Mouse (Mus musculus) heart, postnatal 0 days (tissue): ENCODE results near the gene Pon1. TPM values are rescaled to one million over a fixed set of nuclear protein-coding genes. Genes with fewer than 3 reads are reported as not detected.

Source experiments
- ATAC-seq: fragments of 200-750 bp; cut with Nextera tagmentation; 2 replicates; pipeline ENCODE4 v1.8.0; 2017; ENCODE audit warnings: low read depth, moderate number of reproducible peaks, moderate library complexity; ENCODE audit not compliant: insufficient read depth
- DNase-seq: peaks from one replicate; pipeline ENCODE4 v3.0.0-alpha.2; 2016; ENCODE audit warnings: low spot score
- H3K27ac ChIP-seq: fragments of 300-500 bp; sonication (generic); 2 replicates; pipeline ENCODE4 v1.5.1; 2014; ENCODE audit warnings: low read depth, mild to moderate bottlenecking
- H3K27me3 ChIP-seq: fragments of 300-500 bp; sonication (generic); 2 replicates; pipeline ENCODE4 v1.6.1; 2014; ENCODE audit warnings: low read length, mixed read lengths; ENCODE audit not compliant: control insufficient read depth, insufficient read depth
- H3K36me3 ChIP-seq: fragments of 300-500 bp; sonication (generic); replicated peaks from 2 replicates; pipeline ENCODE4 v1.6.1; 2014; ENCODE audit warnings: low read length, mixed read lengths; ENCODE audit not compliant: control insufficient read depth, insufficient read depth
- H3K4me1 ChIP-seq: fragments of 300-500 bp; sonication (generic); 2 replicates; pipeline ENCODE4 v1.6.1; 2014; ENCODE audit warnings: antibody characterized with exemption; ENCODE audit not compliant: control insufficient read depth, insufficient read depth
- H3K4me2 ChIP-seq: fragments of 300-500 bp; sonication (generic); 2 replicates; pipeline ENCODE4 v1.6.1; 2014; ENCODE audit warnings: low read depth, mild to moderate bottlenecking, low read length, moderate library complexity
- H3K4me3 ChIP-seq: fragments of 300-500 bp; sonication (generic); 2 replicates; pipeline ENCODE4 v1.5.1; 2014; ENCODE audit warnings: low read depth, low read length
- H3K9ac ChIP-seq: fragments of 300-500 bp; sonication (generic); replicated peaks from 2 replicates; pipeline ENCODE4 v1.6.1; 2014; ENCODE audit warnings: low read depth, low read length, mixed read lengths
- H3K9me3 ChIP-seq: fragments of 300-500 bp; sonication (generic); replicated peaks from 2 replicates; pipeline ENCODE4 v1.6.1; 2016; ENCODE audit warnings: low read length; ENCODE audit not compliant: control insufficient read depth
- CTCF ChIP-seq: IDR thresholded peaks from 2 replicates; pipeline ENCODE4 v1.5.1; 2016; ENCODE audit warnings: antibody characterized with exemption, control low read depth, low read depth
- EP300 ChIP-seq: IDR thresholded peaks from 2 replicates; pipeline ENCODE4 v1.6.1; 2016; ENCODE audit warnings: antibody characterized with exemption, low read depth
- WGBS: fragments of 180-500 bp; shearing (Covaris S2); extraction: QIAGEN DNeasy Blood & Tissue Kit; methylation state at CpG from one replicate; pipeline ENCODE4 v1.1.7; 2014; 5-methylcytosine and 5-hydroxymethylcytosine counted together
- polyA plus RNA-seq: library from polyadenylated mRNA; unstranded; fragments of >200 nt; fragmentation: Nextera tagmentation; extraction: Ambion mirVana; gene quantifications from 2 replicates; pipeline ENCODE4 v1.2.1, GENCODE M21; 2015
- total RNA-seq: library from RNA; depleted of rRNA; stranded (reverse); fragments of >200 nt; gene quantifications from 2 replicates; pipeline ENCODE4 v1.2.3, GENCODE M21; 2014; ENCODE audit warnings: low replicate concordance

The Pon1 gene
- total and polyA plus RNA-seq, 2 experiments from 2014 or later, result not detected

DNA sequence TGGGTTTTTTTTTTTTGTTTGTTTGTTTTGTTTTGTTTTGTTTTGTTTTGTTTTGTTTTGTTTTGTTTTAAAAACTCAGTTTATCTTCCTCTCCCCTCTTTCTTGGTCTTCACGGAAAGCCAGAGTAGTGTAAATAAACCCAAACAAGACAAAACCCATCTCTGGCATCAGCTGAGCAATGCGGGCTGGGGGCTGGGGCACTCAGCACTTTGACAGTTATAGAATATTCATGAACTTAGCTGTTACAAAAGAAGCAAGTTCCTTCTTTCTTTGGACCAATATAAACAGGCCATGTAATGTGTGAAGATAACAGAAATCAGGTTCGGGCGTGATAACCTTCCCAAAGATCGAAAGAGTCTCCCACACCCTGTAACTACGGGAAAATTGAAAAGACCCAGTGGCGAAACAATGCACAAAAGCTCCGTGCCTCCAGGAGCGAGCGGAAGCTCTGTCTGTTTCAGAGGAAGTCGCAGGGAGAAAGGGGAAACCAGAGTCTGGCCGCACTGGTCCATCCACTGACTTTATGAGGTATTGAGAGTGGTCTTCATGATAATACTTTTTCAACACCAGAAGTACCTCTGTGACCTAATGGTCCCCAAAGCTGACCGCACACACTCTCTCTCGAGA is 26.6 kb downstream of the Pon1 start:
- TF ChIP-seq CTCF (no peak), EP300 (no peak)
- Histone ChIP-seq H3K27ac (peak overlapping the region; percentile 18), H3K9me3 (no peaks in the 10 kb centered on the region), H3K36me3 (no peaks in the 10 kb centered on the region), H3K4me3 (peak overlapping the region; percentile 8; the same call in 1 of the 2 replicates), H3K27me3 (no peaks in the 10 kb centered on the region), H3K4me2 (peak overlapping the region; percentile 42), H3K9ac (no peak overlapping the region), H3K4me1 (0 out of 2 replicates have a peak, but pooled peaks cover 9% of the 10 kb centered on the region)
- WGBS, result 40% methylated on average over 14 of the region's 14 CpGs
- no peak for DNase-seq
- no peak for ATAC-seq

GRCm38 (mm10) chr6:5164855-5165254 is 28.9 kb downstream of the Pon1 start:
- H3K27ac ChIP-seq, result peak overlapping the region; percentile 41
- no peak for TF ChIP-seq EP300
- no peak for TF ChIP-seq CTCF
- WGBS, result 73% methylated on average over 9 of the region's 9 CpGs

DNA sequence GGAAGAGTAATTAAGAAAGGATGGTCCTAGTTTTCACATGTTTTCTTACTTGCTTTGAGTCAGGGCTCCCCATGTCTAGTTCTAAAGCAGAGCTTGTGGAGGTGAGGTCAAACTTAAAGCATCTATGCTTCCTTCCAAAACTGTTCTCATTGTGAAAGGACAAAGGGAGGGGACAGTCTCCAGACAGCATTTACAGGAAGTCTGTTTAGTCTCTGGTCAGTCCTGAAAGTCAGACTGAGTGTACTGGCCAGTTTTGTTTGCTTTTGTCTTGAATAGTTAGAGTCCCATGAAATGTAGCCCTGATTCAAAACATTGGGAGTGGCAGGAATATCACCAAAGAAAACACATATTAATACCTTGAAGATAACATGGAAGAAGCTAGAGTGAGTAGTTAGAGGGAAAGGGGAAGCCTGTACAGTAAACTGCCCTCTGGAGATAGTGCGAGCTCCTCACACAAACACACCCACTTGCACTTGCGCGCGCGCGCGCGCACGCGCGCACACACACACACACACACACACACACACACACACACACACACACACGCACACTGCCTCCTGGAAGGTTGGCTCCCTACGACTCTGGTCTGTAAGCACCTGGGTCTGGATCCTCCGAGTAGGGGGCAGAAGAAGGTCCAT is 30.1 kb downstream of the Pon1 start:
- 78% methylated on average over 14 of the region's 14 CpGs for WGBS
- no peaks in the 10 kb centered on the region for H3K27me3 ChIP-seq
- no peak overlapping the region for H3K9ac ChIP-seq
- no peaks in the 10 kb centered on the region for H3K9me3 ChIP-seq
- ATAC-seq (no peak), DNase-seq (no peak)
- no peak overlapping the region for H3K4me3 ChIP-seq
- peak overlapping the region; percentile 50 for H3K27ac ChIP-seq
- H3K36me3 ChIP-seq, result no peaks in the 10 kb centered on the region
- no peak for TF ChIP-seq EP300
- TF ChIP-seq CTCF, result no peak
- H3K4me2 ChIP-seq, result 0 out of 2 replicates have a peak overlapping the region, but pooled peaks have one; percentile 21
- 0 out of 2 replicates have a peak, but pooled peaks cover 10% of the 10 kb centered on the region for H3K4me1 ChIP-seq

More at GRCm38 (mm10) chr6:5164855-5165254, 28.9 kb downstream of the Pon1 start:
- no peaks in the 10 kb centered on the region for H3K27me3 ChIP-seq
- ATAC-seq (no peak), DNase-seq (no peak)
- no peak overlapping the region for H3K4me3 ChIP-seq
- H3K36me3 ChIP-seq, result no peaks in the 10 kb centered on the region
- H3K4me1 ChIP-seq, result 0 out of 2 replicates have a peak, but pooled peaks cover 9% of the 10 kb centered on the region
- H3K9me3 ChIP-seq, result no peaks in the 10 kb centered on the region
- H3K9ac ChIP-seq, result no peak overlapping the region
- H3K4me2 ChIP-seq, result no peak overlapping the region

GRCm38 (mm10) chr6:5162052-5162451 is 31.7 kb downstream of the Pon1 start:
- WGBS, result 83% methylated on average over 6 of the region's 6 CpGs
- peaks cover 13% of the 10 kb centered on the region; the same call in 1 of the 2 replicates for H3K4me1 ChIP-seq
- no peak for ATAC-seq
- no peak for DNase-seq
- no peaks in the 10 kb centered on the region for H3K27me3 ChIP-seq
- H3K9me3 ChIP-seq, result no peaks in the 10 kb centered on the region
- no peak overlapping the region for H3K4me2 ChIP-seq
- H3K9ac ChIP-seq, result no peak overlapping the region
- no peak overlapping the region for H3K4me3 ChIP-seq
- no peak for TF ChIP-seq CTCF
- no peak for TF ChIP-seq EP300
- H3K27ac ChIP-seq, result no peak overlapping the region
- 0 out of 2 replicates have a peak, but pooled peaks cover 5% of the 10 kb centered on the region for H3K36me3 ChIP-seq

- peaks cover 22% of the 10 kb centered on the region for H3K4me1 ChIP-seq
- H3K9ac ChIP-seq, result no peak overlapping the region
- ATAC-seq (peak; percentile 33), DNase-seq (peak; percentile 43)
- H3K4me3 ChIP-seq, result no peak overlapping the region
- WGBS, result 62% methylated on average over 7 of the region's 7 CpGs
- TF ChIP-seq CTCF (no peak), EP300 (peak; percentile 83)
- H3K36me3 ChIP-seq, result 0 out of 2 replicates have a peak, but pooled peaks cover 5% of the 10 kb centered on the region
- no peaks in the 10 kb centered on the region for H3K9me3 ChIP-seq
- no peak overlapping the region for H3K4me2 ChIP-seq
- H3K27me3 ChIP-seq, result no peaks in the 10 kb centered on the region
- H3K27ac ChIP-seq, result peak overlapping the region; percentile 63
These were observed 34.4 kb downstream of the Pon1 start for GRCm38 (mm10) chr6:5159385-5159791.
